Mouse (Mus musculus) heart, embryonic 16.5 days (tissue): Measurements from ENCODE around the gene Slc6a17. TPM values are rescaled to one million over a fixed set of nuclear protein-coding genes. Genes with fewer than 3 reads are reported as not detected.
A peak's percentile ranks its signal among the peaks of the same experiment; 100 is the strongest.

ENCODE experiments used
- ATAC-seq: fragments of 200-750 bp; cut with Nextera tagmentation; replicated peaks from 2 replicates; pipeline ENCODE4 v1.8.0; 2017; ENCODE audit warnings: moderate number of reproducible peaks; ENCODE audit not compliant: insufficient read depth, low FRiP score; ENCODE audit errors: extremely low read depth
- H3K27ac ChIP-seq: fragments of 300-500 bp; sonication (generic); 2 replicates; pipeline ENCODE4 v1.5.1; 2014; ENCODE audit warnings: mild to moderate bottlenecking, low read length, control low read depth, moderate library complexity
- H3K27me3 ChIP-seq: fragments of 300-500 bp; sonication (generic); 2 replicates; pipeline ENCODE4 v1.6.1; 2014; ENCODE audit warnings: low read length, mixed read lengths; ENCODE audit not compliant: control insufficient read depth, insufficient read depth
- H3K36me3 ChIP-seq: fragments of 300-500 bp; sonication (generic); 2 replicates; pipeline ENCODE4 v1.6.1; 2014; ENCODE audit not compliant: control insufficient read depth, insufficient read depth
- H3K4me1 ChIP-seq: fragments of 300-500 bp; sonication (generic); 2 replicates; pipeline ENCODE4 v1.6.1; 2014; ENCODE audit warnings: low read length, mixed read lengths; ENCODE audit not compliant: control insufficient read depth, insufficient read depth
- H3K4me2 ChIP-seq: fragments of 300-500 bp; sonication (generic); 2 replicates; pipeline ENCODE4 v1.6.1; 2014; ENCODE audit warnings: low read depth, mild to moderate bottlenecking, control low read depth, low read length
- H3K4me3 ChIP-seq: fragments of 300-500 bp; sonication (generic); 2 replicates; pipeline ENCODE4 v1.5.1; 2014; ENCODE audit warnings: mild to moderate bottlenecking, control low read depth, low read length
- H3K9ac ChIP-seq: fragments of 300-500 bp; sonication (generic); 2 replicates; pipeline ENCODE4 v1.6.1; 2014; ENCODE audit warnings: low read length, control low read depth
- H3K9me3 ChIP-seq: fragments of 300-500 bp; sonication (generic); replicated peaks from 2 replicates; pipeline ENCODE4 v1.6.1; 2016; ENCODE audit warnings: low read length; ENCODE audit not compliant: control insufficient read depth
- WGBS: fragments of 180-500 bp; shearing (Covaris S2); extraction: QIAGEN DNeasy Blood & Tissue Kit; methylation state at CpG from one replicate; pipeline ENCODE4 v1.1.7; 2014; 5-methylcytosine and 5-hydroxymethylcytosine counted together
- polyA plus RNA-seq: library from polyadenylated mRNA; unstranded; fragments of >200 nt; fragmentation: Nextera tagmentation; extraction: Ambion mirVana; gene quantifications from 2 replicates; pipeline ENCODE4 v1.2.1, GENCODE M21; 2015

Gene Slc6a17
- polyA plus RNA-seq, 1 experiment from 2014 or later, result 5.7 TPM

- Histone ChIP-seq H3K27me3 (peaks cover 73% of the 10 kb centered on the region), H3K9me3 (no peaks in the 10 kb centered on the region), H3K36me3 (no peaks in the 10 kb centered on the region), H3K27ac (no peak overlapping the region), H3K4me3 (no peak overlapping the region), H3K4me2 (no peak overlapping the region), H3K9ac (no peak overlapping the region), H3K4me1 (peaks cover 20% of the 10 kb centered on the region)
- ATAC-seq, result no peak
- 14% methylated on average over 5 of the region's 5 CpGs for WGBS
Measured at GRCm38 (mm10) chr3:107462160-107462559, 55.7 kb downstream of the Slc6a17 start.

DNA sequence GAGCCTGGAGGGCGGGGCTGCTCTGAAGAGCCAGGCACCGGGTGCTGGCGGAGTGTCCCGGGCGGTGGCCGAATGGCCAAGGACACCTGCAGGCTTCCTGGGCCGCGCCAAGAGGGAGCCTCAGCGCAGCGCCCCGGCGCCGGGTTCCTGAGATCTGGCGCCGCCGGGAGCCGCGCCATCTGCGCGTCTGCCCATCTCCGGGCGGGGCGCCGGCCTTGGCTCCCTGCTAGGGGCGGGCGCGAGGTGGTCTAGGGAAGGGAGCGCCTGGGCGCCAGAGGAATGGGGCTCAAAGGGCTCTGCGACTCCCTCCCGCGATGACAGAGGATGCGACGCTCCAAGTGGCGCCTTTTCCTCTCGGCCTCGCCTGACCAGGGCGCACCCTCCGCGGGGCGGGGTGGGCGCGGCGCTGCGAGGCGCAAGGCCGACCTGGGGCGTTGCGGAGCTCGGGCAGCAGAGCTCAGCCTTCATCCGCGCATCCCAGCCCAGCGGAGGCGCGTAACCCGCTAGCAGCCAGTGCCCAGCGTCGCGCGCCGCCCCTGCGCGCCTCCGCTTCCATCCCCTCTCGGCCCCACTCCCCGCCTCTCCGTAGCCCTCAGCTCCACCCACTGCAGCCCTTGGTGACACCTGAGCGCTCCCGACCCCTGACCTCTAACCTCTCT is 57.9 kb downstream of the Slc6a17 start:
- H3K9me3 ChIP-seq, result no peaks in the 10 kb centered on the region
- no peak overlapping the region for H3K27ac ChIP-seq
- peak overlapping the region; percentile 91 for H3K4me2 ChIP-seq
- no peaks in the 10 kb centered on the region for H3K36me3 ChIP-seq
- peaks cover 20% of the 10 kb centered on the region for H3K4me1 ChIP-seq
- ATAC-seq, result 0 out of 2 replicates have a peak, but pooled peaks have one; percentile 28
- peak overlapping the region; percentile 50 for H3K9ac ChIP-seq
- H3K27me3 ChIP-seq, result peaks cover 84% of the 10 kb centered on the region
- H3K4me3 ChIP-seq, result peak overlapping the region; percentile 60
- under 1% methylated on average over 62 of the region's 69 CpGs for WGBS

- peaks cover 20% of the 10 kb centered on the region for H3K4me1 ChIP-seq
- no peak for ATAC-seq
- H3K9ac ChIP-seq, result peak within 1 kb of the TSS; percentile 50
- peaks cover 82% of the 10 kb centered on the region for H3K27me3 ChIP-seq
- under 1% methylated on average over 64 of the region's 68 CpGs for WGBS
- H3K4me2 ChIP-seq, result peak within 1 kb of the TSS; percentile 91
- peak within 1 kb of the TSS; percentile 60 for H3K4me3 ChIP-seq
- no peaks in the 10 kb centered on the region for H3K36me3 ChIP-seq
- H3K27ac ChIP-seq, result no peak within 1 kb of the TSS
- no peaks in the 10 kb centered on the region for H3K9me3 ChIP-seq
Measured at GRCm38 (mm10) chr3:107459196-107459772, 58.5 kb downstream of the Slc6a17 start, which contains the start of gene Kcnc4. TSS of gene Kcnc4 (minus strand) at chr3:107459552.

- Histone ChIP-seq H3K9me3 (no peaks in the 10 kb centered on the region), H3K36me3 (no peaks in the 10 kb centered on the region), H3K27ac (no peak overlapping the region), H3K4me3 (peak overlapping the region; percentile 60), H3K4me2 (peak overlapping the region; percentile 91), H3K27me3 (peaks cover 83% of the 10 kb centered on the region), H3K4me1 (peaks cover 20% of the 10 kb centered on the region), H3K9ac (peak overlapping the region; percentile 50)
- ATAC-seq, result no peak
- under 1% methylated on average over 51 of the region's 51 CpGs for WGBS
Measured at GRCm38 (mm10) chr3:107458528-107459195, 59.2 kb downstream of the Slc6a17 start.

- no peaks in the 10 kb centered on the region for H3K9me3 ChIP-seq
- H3K9ac ChIP-seq, result 0 out of 2 replicates have a peak overlapping the region, but pooled peaks have one; percentile 40
- no peak for ATAC-seq
Measured at GRCm38 (mm10) chr3:107458104-107458503, 59.7 kb downstream of the Slc6a17 start.

GRCm38 (mm10) chr3:107454280-107454679 is 63.5 kb downstream of the Slc6a17 start:
- peaks cover 51% of the 10 kb centered on the region for H3K27me3 ChIP-seq

More at GRCm38 (mm10) chr3:107458104-107458503, 59.7 kb downstream of the Slc6a17 start:
- Histone ChIP-seq H3K4me2 (peak overlapping the region; percentile 91), H3K27me3 (peaks cover 84% of the 10 kb centered on the region), H3K36me3 (no peaks in the 10 kb centered on the region), H3K4me1 (peaks cover 20% of the 10 kb centered on the region), H3K27ac (no peak overlapping the region), H3K4me3 (peak overlapping the region; percentile 60)
- 3% methylated on average over 23 of the region's 23 CpGs for WGBS

DNA sequence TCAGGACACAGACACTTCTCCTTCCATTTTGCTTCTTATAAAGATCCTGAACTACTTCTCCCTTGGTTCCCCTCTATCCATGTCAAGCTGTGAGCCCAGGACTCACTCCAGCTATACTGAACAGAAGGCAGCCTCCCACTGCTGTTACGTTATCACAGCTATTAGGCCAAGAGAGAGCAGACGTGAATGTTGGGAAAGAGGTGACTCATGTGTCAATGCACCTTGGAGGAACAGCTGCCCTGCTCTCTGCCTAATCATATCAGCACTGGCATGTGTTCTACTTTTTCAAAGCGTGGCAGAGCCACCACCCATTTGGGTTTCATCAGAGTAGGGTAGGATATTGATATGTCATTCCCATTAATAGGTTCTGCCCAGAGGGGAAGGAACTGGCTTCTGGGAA is 71.0 kb downstream of the Slc6a17 start:
- H3K36me3 ChIP-seq, result no peaks in the 10 kb centered on the region
- H3K4me2 ChIP-seq, result no peak overlapping the region
- no peak for ATAC-seq
- no peak overlapping the region for H3K4me3 ChIP-seq
- H3K9me3 ChIP-seq, result no peaks in the 10 kb centered on the region
- no peaks in the 10 kb centered on the region for H3K4me1 ChIP-seq
- H3K9ac ChIP-seq, result no peak overlapping the region
- peaks cover 7% of the 10 kb centered on the region; the same call in 1 of the 2 replicates for H3K27me3 ChIP-seq
- H3K27ac ChIP-seq, result no peak overlapping the region
- WGBS, result 38% methylated on average over 3 of the region's 3 CpGs

More at GRCm38 (mm10) chr3:107454280-107454679, 63.5 kb downstream of the Slc6a17 start:
- 72% methylated on average over 4 of the region's 4 CpGs for WGBS
- H3K27ac ChIP-seq, result no peak overlapping the region
- ATAC-seq, result no peak
- peaks cover 11% of the 10 kb centered on the region for H3K4me1 ChIP-seq
- H3K4me3 ChIP-seq, result no peak overlapping the region
- no peaks in the 10 kb centered on the region for H3K36me3 ChIP-seq
- H3K4me2 ChIP-seq, result no peak overlapping the region
- no peaks in the 10 kb centered on the region for H3K9me3 ChIP-seq
- no peak overlapping the region for H3K9ac ChIP-seq

DNA sequence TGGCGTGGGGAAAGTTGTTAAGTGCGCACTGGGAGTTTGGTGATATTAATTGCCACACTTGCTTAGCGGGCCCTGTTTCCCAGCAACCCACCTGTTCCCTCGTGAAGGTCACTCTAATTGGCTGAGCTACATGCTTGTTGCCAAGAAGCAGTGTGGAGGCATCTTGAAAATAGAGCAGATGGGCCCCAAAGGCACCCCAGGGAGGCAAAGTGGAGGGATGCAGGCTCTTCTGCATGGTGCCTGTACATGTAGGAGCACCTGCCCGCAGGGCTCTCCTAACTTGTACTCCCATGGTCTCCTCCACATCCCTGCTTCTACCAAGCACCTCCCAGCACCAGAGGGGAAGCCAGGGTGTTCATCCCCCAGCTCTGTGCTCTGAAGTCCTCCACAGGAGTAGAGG is 74.0 kb downstream of the Slc6a17 start:
- Histone ChIP-seq H3K4me1 (no peaks in the 10 kb centered on the region), H3K4me3 (no peak overlapping the region), H3K36me3 (no peaks in the 10 kb centered on the region), H3K27ac (no peak overlapping the region), H3K9ac (no peak overlapping the region), H3K9me3 (no peaks in the 10 kb centered on the region), H3K27me3 (peaks cover 7% of the 10 kb centered on the region; the same call in 1 of the 2 replicates), H3K4me2 (no peak overlapping the region)
- ATAC-seq, result no peak
- 74% methylated on average over 5 of the region's 5 CpGs for WGBS

DNA sequence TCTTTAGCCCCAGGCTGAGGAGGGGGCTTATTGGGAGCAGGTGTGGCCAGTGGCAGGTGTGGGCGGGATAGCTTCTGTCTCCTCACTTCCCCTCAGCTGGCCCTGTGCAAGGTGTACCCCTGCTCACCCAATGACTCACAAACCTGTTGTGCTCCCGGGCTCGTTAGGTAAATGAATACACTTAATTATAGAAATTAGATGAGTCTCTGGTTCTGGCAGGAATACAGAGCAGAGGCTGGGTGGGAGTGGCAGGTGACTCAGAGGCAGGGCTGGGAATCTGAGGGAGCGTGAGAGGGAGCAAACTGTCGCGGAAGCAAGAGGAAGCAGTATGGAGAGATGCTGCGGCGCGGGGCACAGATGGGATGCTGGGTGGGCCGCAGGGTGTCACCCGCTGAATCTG is 75.6 kb downstream of the Slc6a17 start:
- H3K9me3 ChIP-seq, result no peaks in the 10 kb centered on the region
- no peak overlapping the region for H3K4me2 ChIP-seq
- no peaks in the 10 kb centered on the region for H3K4me1 ChIP-seq
- WGBS, result 83% methylated on average over 11 of the region's 11 CpGs
- no peak overlapping the region for H3K27ac ChIP-seq
- no peak overlapping the region for H3K9ac ChIP-seq
- peaks cover 7% of the 10 kb centered on the region; the same call in 1 of the 2 replicates for H3K27me3 ChIP-seq
- no peak overlapping the region for H3K4me3 ChIP-seq
- H3K36me3 ChIP-seq, result no peaks in the 10 kb centered on the region
- no peak for ATAC-seq
